Mouse (Mus musculus) 416B (cell line): ENCODE results near the gene Olfr532.
"Not testable (repeated sequence)": the region's sequence is repeated elsewhere in the genome, so short reads cannot be mapped to it uniquely, and the experiment has no call there.

Experiments used
- DNase-seq: peaks from one replicate; pipeline ENCODE4 v3.0.0; 2011; ENCODE audit warnings: low read depth

Olfr532 gene

DNA sequence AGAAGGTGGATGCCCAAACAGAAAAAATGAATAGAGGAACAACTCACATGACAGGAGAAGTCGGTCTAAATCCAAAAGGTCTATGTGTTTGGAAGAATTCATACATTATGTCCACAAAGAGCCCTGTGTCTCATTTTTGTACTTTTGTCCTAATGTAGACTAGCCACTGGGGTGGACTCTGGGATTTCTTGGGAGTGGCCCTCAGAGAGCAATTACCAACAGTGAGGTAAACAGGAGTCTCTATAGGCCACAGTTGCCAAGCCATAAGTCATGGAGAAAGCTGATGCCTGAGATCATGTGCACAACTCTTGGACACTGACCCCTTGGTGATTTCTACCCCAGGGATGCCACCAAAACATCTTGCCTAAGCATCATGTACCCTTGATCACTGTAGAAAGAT, at the start of gene Olfr532:
Gene Olfr532, minus strand, starts transcription at position 101 of the 400 bp plus-strand sequence.
- DNase-seq, result no peak

DNA sequence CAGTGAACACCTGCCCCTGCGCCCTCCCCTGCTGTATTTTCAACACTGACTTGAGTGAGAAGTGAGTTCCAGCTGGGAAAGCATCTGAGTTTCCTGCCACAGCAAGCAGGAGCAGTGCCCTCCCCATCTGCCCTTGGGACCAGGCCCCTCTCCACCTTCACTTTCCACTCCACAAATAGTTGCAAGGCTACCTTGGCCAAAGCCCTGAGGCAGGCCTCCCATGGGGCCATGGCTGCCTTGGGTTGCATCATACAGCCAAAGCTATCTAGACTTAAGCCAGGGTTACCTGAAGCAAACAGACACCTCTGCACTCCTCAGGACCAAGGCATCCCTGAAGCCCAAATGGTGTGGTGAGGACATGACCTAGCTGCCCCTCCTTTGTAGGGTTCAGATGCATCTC, 41.6 kb upstream of the Olfr532 start, which contains the start of gene Olfr533:
Gene Olfr533, plus strand, starts transcription at position 301 of the 400 bp plus-strand sequence.
- DNase-seq, result not testable (repeated sequence)

DNA sequence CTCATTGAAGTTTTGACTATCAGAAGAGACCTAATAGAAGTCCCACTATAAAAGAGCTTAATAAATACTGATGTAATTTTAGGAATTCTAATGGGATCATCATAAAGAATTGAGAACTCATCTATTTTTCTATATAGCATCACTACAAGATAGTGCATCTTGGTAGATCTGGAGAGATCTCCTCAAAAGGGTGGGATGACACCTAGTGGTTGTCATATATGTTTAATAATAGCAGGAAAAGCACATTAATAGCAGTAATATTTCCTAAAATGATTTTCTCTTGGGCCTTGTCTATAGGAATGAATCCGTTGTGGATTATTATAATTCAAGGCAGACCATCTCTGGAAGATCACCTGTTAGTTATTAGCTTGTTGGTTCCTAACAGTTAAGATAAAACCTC, 21.7 kb upstream of the Olfr532 start:
- no peak for DNase-seq

DNA sequence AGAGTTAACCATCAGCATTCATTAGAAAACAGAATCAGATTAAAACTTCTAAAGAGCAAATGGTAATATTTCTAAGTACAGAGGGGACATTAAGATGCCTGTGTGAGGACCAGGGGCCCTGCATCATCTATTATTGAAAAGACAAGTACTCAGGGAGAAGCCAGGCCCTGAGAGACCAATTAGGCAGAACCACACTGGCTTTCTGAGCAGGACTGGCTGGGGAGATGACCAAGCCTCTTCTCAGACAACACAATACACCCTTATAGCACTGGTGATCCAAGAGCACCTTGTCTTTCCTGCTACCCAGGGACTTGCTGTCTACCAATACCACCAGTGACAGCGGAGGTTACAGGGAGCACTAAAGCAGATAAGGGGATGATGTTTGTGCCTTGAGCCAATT, 18.6 kb downstream of the Olfr532 start, which contains the start of gene Olfr531:
Gene Olfr531, minus strand, starts transcription at position 101 of the 400 bp plus-strand sequence.
- no peak for DNase-seq

DNA sequence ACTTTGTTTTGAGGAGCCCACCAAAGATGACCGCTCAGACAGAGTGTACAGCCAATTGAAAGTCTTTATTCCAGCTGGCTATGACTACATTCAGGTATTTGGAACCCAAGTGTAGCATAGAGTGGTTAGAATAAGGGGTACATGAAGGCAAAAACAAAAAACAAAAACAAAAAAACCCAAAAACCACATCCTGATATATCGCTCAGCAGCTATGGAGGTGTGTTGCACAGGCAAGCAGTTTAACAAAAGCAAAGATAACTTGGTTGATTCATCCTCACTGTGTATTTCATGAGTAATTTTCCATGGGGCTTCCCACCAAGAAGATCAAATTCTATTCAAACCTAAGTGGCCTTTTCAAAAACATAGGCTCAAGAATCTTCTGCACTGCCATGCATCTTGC, 44.5 kb downstream of the Olfr532 start:
- no peak for DNase-seq

DNA sequence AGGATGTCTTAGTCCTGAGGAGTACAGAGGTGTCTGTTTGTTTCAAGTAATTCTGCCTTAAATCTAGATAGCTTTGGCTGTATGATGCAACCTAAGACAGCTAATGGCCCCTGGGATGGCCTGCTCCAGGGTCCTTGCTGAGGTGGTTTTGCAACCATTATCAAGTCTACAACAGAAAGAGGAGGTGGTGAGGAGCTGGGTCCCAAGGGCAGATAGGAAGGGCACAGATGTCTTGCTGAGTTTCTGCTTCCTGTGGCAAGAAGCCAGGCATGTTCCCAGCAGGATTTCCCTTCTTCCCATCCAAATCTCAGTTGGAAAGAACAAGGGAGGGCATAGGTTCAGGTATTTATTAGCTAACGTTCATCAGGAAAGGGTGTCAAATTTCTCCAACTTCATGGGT, 45.2 kb downstream of the Olfr532 start, which contains the start of gene Olfr530:
Gene Olfr530, minus strand, starts transcription at position 101 of the 400 bp plus-strand sequence.
- no peak for DNase-seq

DNA sequence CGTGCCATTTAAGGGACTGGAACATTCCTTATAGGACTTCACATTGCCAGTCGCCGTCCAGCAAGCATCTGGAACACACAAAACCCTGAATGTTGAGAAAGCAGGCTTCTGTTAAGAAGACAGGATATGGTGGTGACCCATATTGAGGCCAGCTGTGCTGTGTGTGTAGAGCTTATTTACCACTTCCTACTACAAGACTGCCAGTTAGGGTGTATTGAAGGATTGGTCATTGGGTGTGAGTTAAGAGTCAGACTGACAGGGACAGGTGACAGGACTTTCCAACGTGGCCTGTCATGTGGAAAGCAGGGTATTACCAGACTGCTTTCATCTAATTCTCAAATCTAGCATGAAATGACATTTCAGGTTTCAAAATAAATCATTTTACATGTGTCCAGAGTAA, 47.1 kb downstream of the Olfr532 start:
- peak; percentile 35 for DNase-seq
